Mouse (Mus musculus): Measurements from ENCODE around the gene Hecw2. TPM values are rescaled to one million over a fixed set of nuclear protein-coding genes. Genes with fewer than 3 reads are reported as not detected.

Hecw2 gene
- polyA plus RNA-seq, 1 experiment from 2014 or later, result 1.7 TPM

- H3K9me3 ChIP-seq (ENCODE audit: control insufficient read depth, low read length), result no peaks in the 10 kb centered on the region
- 44% methylated on average over 2 of the region's 2 CpGs for WGBS
- no peak overlapping the region for H3K27ac ChIP-seq (replicated peaks; ENCODE audit: low read depth, low read length)
- H3K4me2 ChIP-seq (ENCODE audit: low read depth, severe bottlenecking), result no peak overlapping the region
- no peak overlapping the region for H3K9ac ChIP-seq (ENCODE audit: low read length)
- no peaks in the 10 kb centered on the region for H3K27me3 ChIP-seq (ENCODE audit: control insufficient read depth, insufficient read depth, low read length)
- no peak for ATAC-seq (ENCODE audit: insufficient number of reproducible peaks, low FRiP score, low TSS enrichment, low read depth)
- no peak overlapping the region for H3K4me3 ChIP-seq (ENCODE audit: low read depth, low read length)
- no peaks in the 10 kb centered on the region for H3K4me1 ChIP-seq (ENCODE audit: control insufficient read depth, insufficient read depth, low read length)
- no peaks in the 10 kb centered on the region for H3K36me3 ChIP-seq (ENCODE audit: control insufficient read depth, insufficient read depth, low read length)
- DNase-seq (ENCODE audit: low spot score), result peak; percentile 29
These were observed 155.9 kb downstream of the Hecw2 start for GRCm38 (mm10) chr1:54039062-54039461.

GRCm38 (mm10) chr1:54017686-54018085, 177.3 kb downstream of the Hecw2 start:
- Histone ChIP-seq H3K4me1 (ENCODE audit: control insufficient read depth, insufficient read depth, low read length) (no peaks in the 10 kb centered on the region), H3K4me2 (ENCODE audit: low read depth, severe bottlenecking) (no peak overlapping the region), H3K36me3 (ENCODE audit: control insufficient read depth, insufficient read depth, low read length) (no peaks in the 10 kb centered on the region), H3K4me3 (ENCODE audit: low read depth, low read length) (no peak overlapping the region), H3K27ac (replicated peaks; ENCODE audit: low read depth, low read length) (no peak overlapping the region), H3K27me3 (ENCODE audit: control insufficient read depth, insufficient read depth, low read length) (no peaks in the 10 kb centered on the region), H3K9ac (ENCODE audit: low read length) (no peak overlapping the region), H3K9me3 (ENCODE audit: control insufficient read depth, low read length) (no peaks in the 10 kb centered on the region)
- ATAC-seq (ENCODE audit: insufficient number of reproducible peaks, low FRiP score, low TSS enrichment, low read depth) (no peak), DNase-seq (ENCODE audit: low spot score) (no peak)
- 89% methylated on average over 2 of the region's 2 CpGs for WGBS

GRCm38 (mm10) chr1:54015739-54016138, 179.2 kb downstream of the Hecw2 start:
- no peak overlapping the region for H3K4me3 ChIP-seq (ENCODE audit: low read depth, low read length)
- no peak overlapping the region for H3K27ac ChIP-seq (replicated peaks; ENCODE audit: low read depth, low read length)
- no peaks in the 10 kb centered on the region for H3K27me3 ChIP-seq (ENCODE audit: control insufficient read depth, insufficient read depth, low read length)
- no peak for DNase-seq (ENCODE audit: low spot score)
- no peak overlapping the region for H3K4me2 ChIP-seq (ENCODE audit: low read depth, severe bottlenecking)
- H3K9me3 ChIP-seq (ENCODE audit: control insufficient read depth, low read length), result no peaks in the 10 kb centered on the region
- H3K4me1 ChIP-seq (ENCODE audit: control insufficient read depth, insufficient read depth, low read length), result no peaks in the 10 kb centered on the region
- WGBS, result 76% methylated on average over 4 of the region's 4 CpGs
- no peak for ATAC-seq (ENCODE audit: insufficient number of reproducible peaks, low FRiP score, low TSS enrichment, low read depth)
- no peaks in the 10 kb centered on the region for H3K36me3 ChIP-seq (ENCODE audit: control insufficient read depth, insufficient read depth, low read length)
- H3K9ac ChIP-seq (ENCODE audit: low read length), result no peak overlapping the region

GRCm38 (mm10) chr1:54012414-54012813, 182.6 kb downstream of the Hecw2 start:
- H3K27ac ChIP-seq (replicated peaks; ENCODE audit: low read depth, low read length), result no peak overlapping the region
- WGBS, result 61% methylated on average over 3 of the region's 3 CpGs
- H3K9ac ChIP-seq (ENCODE audit: low read length), result no peak overlapping the region
- DNase-seq (ENCODE audit: low spot score) (no peak), ATAC-seq (ENCODE audit: insufficient number of reproducible peaks, low FRiP score, low TSS enrichment, low read depth) (no peak)
- H3K9me3 ChIP-seq (ENCODE audit: control insufficient read depth, low read length), result no peaks in the 10 kb centered on the region
- no peak overlapping the region for H3K4me2 ChIP-seq (ENCODE audit: low read depth, severe bottlenecking)
- H3K27me3 ChIP-seq (ENCODE audit: control insufficient read depth, insufficient read depth, low read length), result no peaks in the 10 kb centered on the region
- no peaks in the 10 kb centered on the region for H3K4me1 ChIP-seq (ENCODE audit: control insufficient read depth, insufficient read depth, low read length)
- no peaks in the 10 kb centered on the region for H3K36me3 ChIP-seq (ENCODE audit: control insufficient read depth, insufficient read depth, low read length)
- H3K4me3 ChIP-seq (ENCODE audit: low read depth, low read length), result no peak overlapping the region

GRCm38 (mm10) chr1:54009418-54010064, 185.4 kb downstream of the Hecw2 start:
- Histone ChIP-seq H3K9me3 (ENCODE audit: control insufficient read depth, low read length) (no peaks in the 10 kb centered on the region), H3K4me2 (ENCODE audit: low read depth, severe bottlenecking) (no peak overlapping the region), H3K4me1 (ENCODE audit: control insufficient read depth, insufficient read depth, low read length) (no peaks in the 10 kb centered on the region), H3K9ac (ENCODE audit: low read length) (no peak overlapping the region), H3K27me3 (ENCODE audit: control insufficient read depth, insufficient read depth, low read length) (no peaks in the 10 kb centered on the region), H3K4me3 (ENCODE audit: low read depth, low read length) (no peak overlapping the region), H3K36me3 (ENCODE audit: control insufficient read depth, insufficient read depth, low read length) (no peaks in the 10 kb centered on the region), H3K27ac (replicated peaks; ENCODE audit: low read depth, low read length) (no peak overlapping the region)
- ATAC-seq (ENCODE audit: insufficient number of reproducible peaks, low FRiP score, low TSS enrichment, low read depth), result no peak
- 73% methylated on average over 6 of the region's 6 CpGs for WGBS
- DNase-seq (ENCODE audit: low spot score), result no peak

- Histone ChIP-seq H3K9ac (ENCODE audit: low read length) (no peak overlapping the region), H3K4me1 (ENCODE audit: control insufficient read depth, insufficient read depth, low read length) (no peaks in the 10 kb centered on the region), H3K9me3 (ENCODE audit: control insufficient read depth, low read length) (no peaks in the 10 kb centered on the region), H3K36me3 (ENCODE audit: control insufficient read depth, insufficient read depth, low read length) (no peaks in the 10 kb centered on the region), H3K27me3 (ENCODE audit: control insufficient read depth, insufficient read depth, low read length) (no peaks in the 10 kb centered on the region), H3K4me3 (ENCODE audit: low read depth, low read length) (no peak overlapping the region), H3K27ac (replicated peaks; ENCODE audit: low read depth, low read length) (no peak overlapping the region), H3K4me2 (ENCODE audit: low read depth, severe bottlenecking) (no peak overlapping the region)
- ATAC-seq (ENCODE audit: insufficient number of reproducible peaks, low FRiP score, low TSS enrichment, low read depth) (no peak), DNase-seq (ENCODE audit: low spot score) (no peak)
- 69% methylated on average over 5 of the region's 5 CpGs for WGBS
These were observed 189.0 kb downstream of the Hecw2 start for GRCm38 (mm10) chr1:54005860-54006386.

- no peaks in the 10 kb centered on the region for H3K4me1 ChIP-seq (ENCODE audit: control insufficient read depth, insufficient read depth, low read length)
- no peaks in the 10 kb centered on the region for H3K36me3 ChIP-seq (ENCODE audit: control insufficient read depth, insufficient read depth, low read length)
- no peaks in the 10 kb centered on the region for H3K9me3 ChIP-seq (ENCODE audit: control insufficient read depth, low read length)
- ATAC-seq (ENCODE audit: insufficient number of reproducible peaks, low FRiP score, low TSS enrichment, low read depth) (no peak), DNase-seq (ENCODE audit: low spot score) (no peak)
- no peak overlapping the region for H3K27ac ChIP-seq (replicated peaks; ENCODE audit: low read depth, low read length)
- 84% methylated on average over 3 of the region's 3 CpGs for WGBS
- no peaks in the 10 kb centered on the region for H3K27me3 ChIP-seq (ENCODE audit: control insufficient read depth, insufficient read depth, low read length)
- H3K4me3 ChIP-seq (ENCODE audit: low read depth, low read length), result no peak overlapping the region
- no peak overlapping the region for H3K9ac ChIP-seq (ENCODE audit: low read length)
- H3K4me2 ChIP-seq (ENCODE audit: low read depth, severe bottlenecking), result no peak overlapping the region
These were observed 191.7 kb downstream of the Hecw2 start for GRCm38 (mm10) chr1:54003288-54003687.

- WGBS, result 95% methylated on average over 2 of the region's 2 CpGs
These were observed 192.9 kb downstream of the Hecw2 start for GRCm38 (mm10) chr1:54002077-54002476.

GRCm38 (mm10) chr1:53997239-53997638, 197.7 kb downstream of the Hecw2 start:
- WGBS, result 94% methylated on average over 1 of the region's 1 CpGs
- Histone ChIP-seq H3K9ac (ENCODE audit: low read length) (no peak overlapping the region), H3K4me1 (ENCODE audit: control insufficient read depth, insufficient read depth, low read length) (no peaks in the 10 kb centered on the region), H3K4me3 (ENCODE audit: low read depth, low read length) (no peak overlapping the region), H3K27ac (replicated peaks; ENCODE audit: low read depth, low read length) (no peak overlapping the region), H3K9me3 (ENCODE audit: control insufficient read depth, low read length) (no peaks in the 10 kb centered on the region), H3K27me3 (ENCODE audit: control insufficient read depth, insufficient read depth, low read length) (no peaks in the 10 kb centered on the region), H3K4me2 (ENCODE audit: low read depth, severe bottlenecking) (no peak overlapping the region), H3K36me3 (ENCODE audit: control insufficient read depth, insufficient read depth, low read length) (no peaks in the 10 kb centered on the region)
- DNase-seq (ENCODE audit: low spot score) (no peak), ATAC-seq (ENCODE audit: insufficient number of reproducible peaks, low FRiP score, low TSS enrichment, low read depth) (no peak)

More at GRCm38 (mm10) chr1:54002077-54002476, 192.9 kb downstream of the Hecw2 start:
- ATAC-seq (ENCODE audit: insufficient number of reproducible peaks, low FRiP score, low TSS enrichment, low read depth), result no peak
- no peak for DNase-seq (ENCODE audit: low spot score)
- H3K27ac ChIP-seq (replicated peaks; ENCODE audit: low read depth, low read length), result no peak overlapping the region
- no peak overlapping the region for H3K9ac ChIP-seq (ENCODE audit: low read length)
- H3K4me1 ChIP-seq (ENCODE audit: control insufficient read depth, insufficient read depth, low read length), result no peaks in the 10 kb centered on the region
- H3K4me2 ChIP-seq (ENCODE audit: low read depth, severe bottlenecking), result no peak overlapping the region
- no peak overlapping the region for H3K4me3 ChIP-seq (ENCODE audit: low read depth, low read length)
- H3K27me3 ChIP-seq (ENCODE audit: control insufficient read depth, insufficient read depth, low read length), result no peaks in the 10 kb centered on the region
- H3K9me3 ChIP-seq (ENCODE audit: control insufficient read depth, low read length), result no peaks in the 10 kb centered on the region
- no peaks in the 10 kb centered on the region for H3K36me3 ChIP-seq (ENCODE audit: control insufficient read depth, insufficient read depth, low read length)
